Mouse (Mus musculus): ENCODE measurements at regions not wholly inside any gene's neighbourhood (a gene's known extent, or its start where the extent isn't known, plus 50 kb on each side); places are given as distances from the start of the nearest gene placed in this dataset.

DNA sequence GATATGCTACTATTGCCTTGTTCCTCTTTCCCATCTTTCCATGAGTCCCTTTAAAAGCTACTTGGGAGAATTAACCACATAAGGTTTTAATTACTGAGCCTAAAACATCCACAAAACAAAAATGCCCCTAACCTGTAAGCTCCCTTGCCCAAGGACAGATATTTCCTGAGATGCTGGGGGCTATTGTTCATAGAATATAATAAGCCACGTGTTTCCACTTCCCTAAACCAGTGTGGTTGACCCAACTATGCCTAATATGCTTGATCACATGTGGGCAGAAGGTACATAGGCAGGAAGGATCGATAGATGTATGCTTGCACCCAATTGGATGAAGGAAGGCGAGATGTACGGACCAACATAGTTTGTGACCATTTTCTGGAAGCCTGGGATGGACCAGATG is 189.9 kb downstream of the Rpap3 start:
- intact Hi-C loops (cut with DNase I) = no loop called here
- no peak for DNase-seq (ENCODE audit: low spot score in 2 of 2)

DNA sequence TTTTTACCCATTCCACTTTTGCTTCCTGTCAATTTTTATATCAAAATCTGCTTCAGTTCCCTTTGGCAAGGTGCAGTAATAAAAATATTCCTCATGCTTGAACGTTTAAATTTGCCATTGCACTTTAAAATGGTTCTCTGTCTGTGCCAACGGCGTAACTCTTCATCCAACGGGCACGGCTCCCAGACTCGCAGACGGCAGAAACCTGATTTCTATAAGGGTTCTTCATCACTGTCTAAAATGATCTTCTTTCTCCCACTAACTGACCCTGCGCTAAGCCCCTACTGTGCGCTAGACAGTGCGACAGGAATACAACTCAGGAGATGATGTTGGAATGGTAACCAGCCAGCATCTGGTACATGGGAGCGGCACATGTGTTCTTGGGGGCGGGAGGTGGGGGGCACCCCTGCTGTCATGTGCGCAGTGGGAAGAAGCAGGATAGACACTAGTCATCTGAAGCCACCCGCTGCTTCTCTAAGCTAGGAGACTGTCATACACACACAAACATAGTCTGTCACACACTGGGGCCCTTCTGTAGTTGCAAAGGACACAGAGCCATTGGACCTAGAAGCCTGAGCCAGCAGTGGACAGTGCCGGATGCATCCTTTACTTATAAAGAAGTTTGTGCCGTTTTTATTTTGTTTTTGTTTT is 197.8 kb downstream of the Rpap3 start:
- peak; percentile 48 to 56 for DNase-seq (ENCODE audit: low spot score in 2 of 2)
- intact Hi-C loops (cut with DNase I) = loop anchor here (10.0 kb wide), 1 partner anchor 93 kb away; no protein-coding TSS in a partner anchor

DNA sequence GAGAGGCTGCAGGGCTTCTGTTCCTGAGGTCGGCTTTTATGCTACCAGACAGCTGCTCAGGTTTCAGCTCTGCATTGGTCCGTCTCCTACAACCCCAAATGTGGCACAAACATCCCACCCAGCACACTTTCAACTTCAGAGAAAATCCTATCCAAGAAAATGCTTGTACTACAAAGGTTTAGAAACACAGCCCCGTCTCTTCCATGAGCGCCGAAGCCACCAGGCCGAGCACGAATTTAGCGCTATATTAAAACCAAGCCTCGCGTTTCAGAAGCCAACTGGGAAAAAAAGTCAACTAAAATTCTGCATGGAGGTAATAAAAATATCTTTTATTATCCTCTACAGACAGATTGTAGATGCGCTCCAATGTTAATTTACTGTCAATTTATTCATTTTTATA is 198.4 kb downstream of the Rpap3 start:
- intact Hi-C loops (cut with DNase I) = loop anchor here (10.0 kb wide), 1 partner anchor 92 kb away; no protein-coding TSS in a partner anchor
- peak in 1 of 2 experiments; percentile 24 for DNase-seq (ENCODE audit: low spot score in 2 of 2)

DNA sequence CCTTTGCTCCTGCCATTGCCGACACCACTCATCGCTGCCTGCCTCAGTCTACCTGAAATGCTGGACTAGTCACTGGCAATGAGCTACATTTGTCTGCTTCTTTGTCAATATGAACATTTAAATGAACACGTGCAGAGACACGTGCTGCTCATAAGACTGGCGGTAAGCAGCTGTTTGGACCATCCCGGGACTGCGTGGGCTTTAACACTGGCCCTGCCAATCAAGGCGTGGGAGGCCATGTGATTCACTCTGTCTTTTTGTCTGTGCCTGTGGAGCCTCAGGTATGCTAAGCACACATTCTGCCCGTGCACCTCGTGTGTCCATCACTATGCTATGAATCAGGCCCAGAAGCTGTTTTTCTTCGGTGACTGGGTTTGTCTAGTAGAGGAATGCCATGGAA is 199.9 kb downstream of the Rpap3 start:
- DNase-seq (ENCODE audit: low spot score in 2 of 2) = peak; percentile 68 to 86
- intact Hi-C loops (cut with DNase I) = loop anchor here (10.0 kb wide), 1 partner anchor 91 kb away; no protein-coding TSS in a partner anchor

DNA sequence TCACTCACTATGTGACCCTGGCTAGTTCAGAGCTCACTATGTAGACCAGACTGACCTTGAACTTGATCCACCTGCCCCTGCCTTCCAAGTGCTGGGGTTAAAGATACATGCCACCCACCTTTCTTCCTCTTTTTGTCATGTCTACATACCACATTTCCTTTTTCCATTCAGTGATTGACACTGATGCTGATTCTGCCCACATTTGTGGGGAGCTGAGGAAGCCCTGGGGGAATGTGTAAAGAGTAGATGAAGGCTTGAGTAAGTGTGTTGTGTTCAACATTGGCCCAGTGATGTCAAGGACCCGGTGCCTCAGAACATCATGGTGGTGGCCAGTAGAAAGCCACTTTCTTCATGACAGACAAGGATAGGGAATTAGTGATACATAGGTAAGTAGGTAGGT is 201.3 kb downstream of the Rpap3 start:
- intact Hi-C loops (cut with DNase I) = loop anchor here (10.0 kb wide), 1 partner anchor 90 kb away; no protein-coding TSS in a partner anchor
- no peak for DNase-seq (ENCODE audit: low spot score in 2 of 2)

DNA sequence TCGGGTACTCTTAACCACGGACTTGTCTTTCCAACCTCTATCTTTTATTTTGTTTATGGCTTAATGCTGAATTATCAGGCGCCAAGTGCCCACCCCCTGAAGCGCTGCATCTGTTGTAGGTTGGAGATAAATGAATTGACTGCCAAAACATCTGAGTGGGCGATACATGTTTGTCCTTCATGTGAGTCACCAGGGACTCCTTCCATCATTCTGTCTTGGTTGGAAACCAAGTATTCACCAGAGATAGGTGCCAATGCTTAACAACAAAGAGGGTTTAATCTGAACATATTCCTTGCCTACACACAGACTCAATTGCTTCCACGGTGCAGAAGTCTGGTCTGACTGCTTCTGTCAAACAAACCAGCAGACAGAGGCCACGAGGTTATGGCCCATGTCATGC is 203.6 kb downstream of the Rpap3 start:
- intact Hi-C loops (cut with DNase I) = loop anchor here (10.0 kb wide), 1 partner anchor 87 kb away; no protein-coding TSS in a partner anchor
- peak in 1 of 2 experiments; percentile 70 for DNase-seq (ENCODE audit: low spot score in 2 of 2)

DNA sequence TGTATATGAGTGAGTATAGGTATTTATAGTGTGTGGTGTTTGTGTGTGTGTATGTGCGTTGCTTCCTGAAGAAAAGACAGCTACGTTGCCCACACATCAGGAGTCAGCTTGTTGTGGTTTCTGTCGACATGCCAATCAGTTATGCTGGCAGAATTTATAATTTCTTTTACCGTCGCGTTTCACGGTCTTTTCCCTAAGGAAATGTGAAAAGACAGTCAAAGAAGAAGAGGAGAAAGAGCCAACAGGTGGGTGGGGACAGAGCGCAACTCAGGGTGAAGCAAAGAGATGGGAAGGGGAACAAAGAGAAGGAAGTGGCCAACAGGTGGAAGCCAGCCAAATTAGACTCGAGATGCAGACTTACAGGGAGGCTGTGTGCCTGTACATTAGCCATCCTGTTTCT is 204.2 kb downstream of the Rpap3 start:
- intact Hi-C loops (cut with DNase I) = loop anchor here (10.0 kb wide), 1 partner anchor 87 kb away; no protein-coding TSS in a partner anchor
- DNase-seq (ENCODE audit: low spot score in 2 of 2) = no peak

DNA sequence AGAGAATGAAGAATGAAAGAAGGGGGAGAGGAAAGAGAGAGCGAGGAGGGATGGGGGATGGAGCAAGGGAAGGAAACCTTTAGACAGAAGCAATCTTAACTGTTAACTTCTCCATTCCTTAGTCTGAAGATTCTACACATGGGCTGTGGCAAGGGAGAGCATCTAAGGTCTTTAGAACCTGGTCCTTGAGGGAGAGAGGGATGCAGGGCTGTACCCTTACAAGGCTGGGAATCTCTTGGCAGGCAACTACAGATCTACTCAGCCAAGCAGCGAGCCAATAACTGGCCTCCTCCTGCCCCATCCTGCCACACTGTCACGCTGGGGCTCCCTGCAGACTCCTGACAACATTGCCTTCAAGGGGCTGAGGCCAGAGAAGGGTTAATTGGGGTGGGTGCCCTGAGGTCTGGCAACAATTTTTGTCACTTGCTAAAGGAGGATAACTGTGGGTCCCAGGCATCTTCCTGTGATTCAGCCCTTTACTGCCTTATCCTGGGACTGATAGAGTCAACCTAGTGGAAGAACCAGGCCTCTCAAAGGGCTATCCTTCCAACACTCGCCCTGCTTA is 205.7 kb downstream of the Rpap3 start:
- no peak for DNase-seq (ENCODE audit: low spot score in 2 of 2)
- intact Hi-C loops (cut with DNase I) = loop anchor here (10.0 kb wide), 1 partner anchor 85 kb away; no protein-coding TSS in a partner anchor

DNA sequence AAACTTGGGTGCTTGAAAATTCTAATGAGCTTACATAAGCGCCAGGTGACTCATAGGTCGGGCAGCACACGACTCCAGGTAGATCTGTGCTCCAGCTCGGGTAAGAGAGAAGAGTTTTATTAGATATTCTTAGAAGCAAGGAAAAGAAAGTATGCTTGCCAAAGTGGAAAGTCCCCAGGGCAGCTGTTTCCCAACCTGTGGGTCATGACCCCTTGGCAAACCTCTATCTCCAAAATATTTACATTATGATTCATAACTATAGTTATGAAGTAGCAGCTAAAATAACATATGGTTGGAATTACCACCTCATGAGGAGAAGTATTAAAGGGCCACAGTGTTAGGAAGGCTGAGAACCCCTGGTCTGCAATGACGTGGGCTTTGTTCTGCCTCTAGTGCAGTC is 206.4 kb downstream of the Rpap3 start:
- no peak for DNase-seq (ENCODE audit: low spot score in 2 of 2)
- intact Hi-C loops (cut with DNase I) = no loop called here

DNA sequence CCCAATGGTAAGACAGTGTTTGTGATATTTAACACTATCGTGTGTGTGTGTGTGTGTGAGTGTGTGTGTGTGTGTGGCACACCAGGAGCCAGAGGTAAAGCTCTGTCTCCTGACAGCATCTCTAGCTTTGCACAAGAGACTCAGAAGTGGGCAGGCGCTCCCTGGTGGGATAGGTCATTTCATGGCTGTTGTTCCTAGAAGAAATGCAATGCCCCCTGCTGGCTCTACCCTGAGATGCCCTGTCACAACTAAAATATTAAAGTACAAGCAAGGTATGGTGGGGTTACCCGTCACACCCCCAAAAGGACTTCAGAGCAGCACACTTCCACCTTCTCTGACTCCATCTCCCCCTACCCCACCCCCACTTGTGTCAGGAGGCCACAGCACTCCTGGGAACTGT is 207.2 kb downstream of the Rpap3 start:
- DNase-seq (ENCODE audit: low spot score in 2 of 2) = no peak
- intact Hi-C loops (cut with DNase I) = no loop called here

DNA sequence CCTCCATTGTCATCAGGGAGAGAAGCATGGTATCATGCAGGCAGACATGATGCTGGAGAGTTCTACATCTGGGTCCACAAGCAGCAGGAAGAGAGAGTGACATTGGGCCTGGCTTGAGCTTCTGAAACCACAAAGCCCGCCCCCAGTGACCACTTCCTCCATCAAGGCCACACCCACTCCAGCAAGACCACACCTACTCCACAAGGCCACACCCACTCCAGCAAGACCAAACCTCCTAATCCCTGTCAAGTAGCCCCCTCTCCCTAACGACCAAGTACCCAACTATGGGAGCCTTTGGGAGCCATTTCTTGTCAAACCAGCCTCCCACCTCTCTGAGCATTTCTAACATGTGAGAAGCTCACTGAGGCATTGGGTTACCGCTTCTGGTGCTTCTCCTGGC is 209.6 kb downstream of the Rpap3 start:
- no peak for DNase-seq (ENCODE audit: low spot score in 2 of 2)
- intact Hi-C loops (cut with DNase I) = no loop called here

DNA sequence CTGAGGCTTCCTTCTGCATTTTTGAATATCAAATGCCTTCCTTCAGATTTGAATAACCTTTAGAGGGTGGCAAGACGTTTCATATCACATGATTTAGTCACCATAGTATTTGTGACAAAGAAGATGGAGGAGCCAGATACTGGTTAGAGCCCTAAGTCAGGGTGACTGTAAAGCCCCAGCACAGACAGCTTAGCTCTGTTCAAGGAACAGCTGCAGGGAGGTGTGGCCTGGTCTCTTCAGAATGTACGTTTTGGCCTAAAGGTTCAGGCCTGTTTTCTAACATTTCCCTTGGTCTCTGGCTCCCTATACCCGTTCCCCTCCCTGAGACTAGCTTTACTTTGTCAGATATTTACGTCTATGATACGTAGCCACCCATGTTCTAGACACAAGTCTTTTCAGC is 212.3 kb downstream of the Rpap3 start:
- intact Hi-C loops (cut with DNase I) = no loop called here
- DNase-seq (ENCODE audit: low spot score in 2 of 2) = no peak

DNA sequence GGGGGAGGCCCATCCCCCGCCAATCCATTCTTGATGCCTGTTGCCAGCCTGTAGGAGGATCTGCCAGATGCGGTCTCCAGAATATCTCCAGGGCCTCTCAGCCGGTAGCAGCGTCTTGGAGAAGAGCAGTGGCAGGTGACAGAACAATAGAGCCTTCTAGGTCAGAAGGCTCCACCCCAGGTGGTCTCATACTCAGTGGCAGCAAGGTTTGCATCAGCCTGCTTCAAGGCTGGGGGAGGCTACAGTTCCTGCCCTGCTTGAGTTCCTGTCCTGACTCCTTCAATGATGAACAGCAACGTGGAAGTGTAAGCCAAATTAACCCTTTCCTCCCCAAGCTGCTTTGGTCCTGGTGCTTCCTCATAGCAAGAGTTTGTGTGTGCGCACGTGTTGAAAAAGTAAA is 213.8 kb downstream of the Rpap3 start:
- intact Hi-C loops (cut with DNase I) = no loop called here
- no peak for DNase-seq (ENCODE audit: low spot score in 2 of 2)

DNA sequence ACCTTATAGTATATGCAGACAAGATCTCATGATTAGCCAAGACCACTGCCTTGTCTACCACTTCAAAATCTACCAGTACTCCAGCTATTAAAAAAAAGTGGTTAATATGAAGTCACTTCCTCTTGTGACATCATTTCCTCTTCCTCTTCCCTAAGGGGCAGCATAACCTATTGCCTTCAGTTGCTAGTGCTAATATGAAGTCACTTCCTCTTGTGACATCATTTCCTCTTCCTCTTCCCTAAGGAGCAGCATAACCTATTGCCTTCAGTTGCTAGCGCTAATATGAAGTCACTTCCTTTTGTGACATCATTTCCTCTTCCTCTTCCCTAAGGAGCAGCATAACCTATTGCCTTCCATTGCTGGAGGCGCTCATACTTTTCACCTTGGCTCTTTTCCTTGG is 218.2 kb downstream of the Rpap3 start:
- intact Hi-C loops (cut with DNase I) = no loop called here
- DNase-seq (ENCODE audit: low spot score in 2 of 2) = no peak

DNA sequence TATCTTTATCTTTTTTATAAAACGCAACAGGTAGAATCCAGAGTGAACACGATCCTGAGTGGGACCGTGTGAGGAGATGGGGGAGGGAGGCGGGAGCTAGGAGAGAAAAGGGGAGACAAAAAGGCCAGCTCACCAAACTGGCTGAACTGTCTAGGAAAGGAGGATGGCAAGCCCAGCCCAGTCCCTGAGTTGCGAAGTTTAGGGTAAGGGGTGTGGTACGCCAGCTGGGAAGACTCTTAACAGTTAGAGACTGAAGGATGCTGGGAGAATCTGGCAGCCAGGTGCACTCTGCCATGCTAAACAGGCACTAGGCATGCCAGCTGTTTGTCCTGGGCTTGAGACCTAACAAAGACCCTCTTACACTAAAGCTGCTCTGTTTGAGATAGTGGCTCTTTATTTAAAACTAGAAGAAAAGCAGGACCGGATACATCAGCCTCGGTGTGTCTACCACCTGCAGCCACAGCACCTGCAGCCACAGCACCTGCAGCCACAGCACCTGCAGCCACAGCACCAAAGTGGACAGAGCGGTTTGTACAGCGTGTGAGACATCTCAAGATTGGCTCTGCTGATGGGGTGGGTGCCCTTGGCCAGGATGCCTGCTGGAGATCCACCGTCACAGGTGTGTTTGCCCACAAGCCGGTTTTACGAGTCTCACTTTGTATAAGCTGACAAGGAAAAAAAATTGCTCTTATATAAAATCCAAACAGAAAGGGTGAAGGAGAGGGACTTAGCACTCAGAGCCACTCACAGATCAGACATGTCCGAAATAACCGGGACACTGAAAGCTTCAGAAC is 225.1 kb upstream of the Amigo2 start:
- no peak for DNase-seq (ENCODE audit: low spot score in 2 of 2)
- intact Hi-C loops (cut with DNase I) = no loop called here

DNA sequence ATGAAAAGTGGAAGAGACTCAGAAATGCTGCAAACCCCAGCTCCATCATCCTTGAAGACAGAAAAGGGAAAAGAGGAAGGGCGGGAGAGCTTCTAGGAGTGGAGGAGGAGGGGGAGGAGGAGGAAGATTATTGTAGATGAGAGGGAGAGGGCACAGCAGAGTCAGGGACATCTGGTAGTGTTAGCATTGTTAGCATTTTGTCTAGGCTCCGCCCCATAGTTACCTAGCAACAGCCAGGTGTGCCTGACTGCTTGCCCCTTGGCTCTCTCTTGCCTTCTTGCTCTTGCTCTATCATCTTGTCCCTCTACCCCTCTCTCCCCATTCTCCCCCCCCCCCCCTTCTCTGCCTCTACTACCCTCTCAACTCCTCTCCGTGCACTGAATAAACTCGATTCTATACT is 224.4 kb upstream of the Amigo2 start:
- no peak for DNase-seq (ENCODE audit: low spot score in 2 of 2)
- intact Hi-C loops (cut with DNase I) = no loop called here

DNA sequence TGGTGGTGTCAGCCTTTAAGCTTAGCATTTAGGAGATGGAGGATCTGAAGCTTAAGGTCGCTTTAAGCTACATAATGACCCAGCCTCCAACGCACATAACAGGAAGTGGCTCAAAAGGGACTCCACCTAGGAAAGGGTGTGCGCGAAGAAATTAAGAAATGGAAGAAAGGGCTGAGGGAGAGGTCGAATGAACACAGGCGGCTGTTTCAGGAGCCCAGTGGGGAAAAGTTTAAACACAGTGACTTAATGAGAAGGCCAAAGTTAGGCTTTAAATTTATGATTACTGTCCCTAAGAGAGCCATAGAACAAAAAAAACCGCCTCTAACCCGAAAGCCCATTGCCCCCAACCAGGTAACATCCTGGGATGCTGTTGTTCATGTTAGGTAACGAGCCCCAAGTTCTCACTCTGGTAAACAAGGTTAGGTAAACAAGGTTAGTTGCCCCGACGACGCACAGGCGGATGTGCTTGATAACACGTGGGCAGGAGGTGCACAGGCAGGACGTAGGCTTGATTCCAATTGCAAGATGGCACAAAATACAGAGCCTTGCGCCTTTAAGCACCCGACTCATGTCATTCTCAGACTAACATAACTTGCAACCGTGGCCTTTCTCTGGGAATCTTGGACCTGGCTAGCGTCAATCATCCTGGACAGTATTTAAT is 222.7 kb upstream of the Amigo2 start:
- intact Hi-C loops (cut with DNase I) = no loop called here
- no peak for DNase-seq (ENCODE audit: low spot score in 2 of 2)

DNA sequence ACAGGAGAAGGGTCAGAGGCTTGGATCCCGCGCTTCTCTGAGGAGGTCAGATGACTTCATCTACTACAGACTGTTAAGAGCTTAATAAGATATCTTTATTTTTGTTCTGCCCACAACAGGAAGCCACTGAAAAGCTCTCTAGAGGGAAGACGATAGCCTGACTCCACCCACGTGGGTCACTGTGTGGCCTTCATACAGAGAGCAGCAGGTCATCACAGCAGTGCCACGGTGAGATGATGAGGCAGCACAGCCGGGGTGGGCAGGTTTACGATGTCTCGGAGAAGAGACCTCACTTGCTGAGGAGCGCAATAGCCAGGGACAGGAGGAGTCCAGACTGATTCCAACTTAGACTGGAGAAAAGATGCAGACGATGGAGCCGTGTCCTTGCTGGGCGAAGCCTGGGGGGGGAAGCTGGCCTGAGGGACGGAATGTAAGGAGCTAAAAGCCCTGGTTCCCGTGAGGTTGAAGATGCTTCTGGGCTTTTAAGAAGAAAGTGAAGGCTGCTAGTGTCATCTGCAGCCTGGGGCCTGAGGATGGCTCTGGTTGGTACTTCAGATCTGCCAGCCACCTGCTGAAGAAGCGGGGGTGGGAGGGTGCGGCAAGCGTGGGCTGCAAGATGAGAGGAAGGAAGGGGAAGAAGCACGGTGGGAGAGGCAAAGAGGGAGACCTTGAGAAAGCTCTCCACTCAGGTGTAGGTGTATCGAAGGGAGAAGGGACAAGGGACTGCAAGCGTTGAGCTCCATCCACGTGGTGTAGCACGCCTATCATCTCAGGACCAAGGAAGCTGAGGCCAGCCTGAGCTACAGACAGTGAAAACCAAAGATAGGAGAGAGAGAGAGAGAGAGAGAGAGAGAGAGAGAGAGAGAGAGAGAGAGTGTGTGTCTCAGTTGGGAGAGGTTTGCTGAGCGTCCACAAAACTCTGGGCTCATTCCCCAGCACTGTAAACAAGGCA is 221.9 kb upstream of the Amigo2 start:
- intact Hi-C loops (cut with DNase I) = no loop called here
- DNase-seq (ENCODE audit: low spot score in 2 of 2) = no peak
